Mouse (Mus musculus) forebrain, embryonic 10.5 days (tissue): ENCODE data around the gene Pld1. TPM values are rescaled to one million over a fixed set of nuclear protein-coding genes. Genes with fewer than 3 reads are reported as not detected.
A peak's percentile ranks its signal among the peaks of the same experiment; 100 is the strongest.

Experiments used
- DNase-seq: peaks from one replicate; pipeline ENCODE4 v3.0.0-alpha.2; 2017; ENCODE audit warnings: low spot score; ENCODE audit errors: extremely low spot score
- H3K27ac ChIP-seq: fragments of 300-500 bp; sonication (generic); 2 replicates; pipeline ENCODE4 v1.5.1; 2016; ENCODE audit warnings: mild to moderate bottlenecking
- H3K27me3 ChIP-seq: fragments of 300-500 bp; sonication (generic); 2 replicates; pipeline ENCODE4 v1.6.1; 2016; ENCODE audit warnings: mild to moderate bottlenecking; ENCODE audit not compliant: poor library complexity, severe bottlenecking
- H3K36me3 ChIP-seq: fragments of 300-500 bp; sonication (generic); replicated peaks from 2 replicates; pipeline ENCODE4 v1.6.1; 2016; ENCODE audit warnings: mild to moderate bottlenecking, moderate library complexity
- H3K4me1 ChIP-seq: fragments of 300-500 bp; sonication (generic); 2 replicates; pipeline ENCODE4 v1.6.1; 2016
- H3K4me3 ChIP-seq: fragments of 300-500 bp; sonication (generic); 2 replicates; pipeline ENCODE4 v1.5.1; 2016; ENCODE audit warnings: mild to moderate bottlenecking, moderate library complexity
- H3K9me3 ChIP-seq: fragments of 300-500 bp; sonication (generic); 2 replicates; pipeline ENCODE4 v1.6.1; 2016; ENCODE audit warnings: mild to moderate bottlenecking, moderate library complexity
- WGBS: fragments of 180-500 bp; shearing (Covaris S2); methylation state at CpG from one replicate; pipeline ENCODE4 v1.1.7; 2016; 5-methylcytosine and 5-hydroxymethylcytosine counted together
- polyA plus RNA-seq: library from polyadenylated mRNA; unstranded; fragments of >200 nt; fragmentation: Nextera tagmentation; extraction: Ambion mirVana; gene quantifications from 2 replicates; pipeline ENCODE4 v1.2.1, GENCODE M21; 2016

Pld1 gene
- polyA plus RNA-seq = 1.7 and 1.8 TPM in 2 replicates

DNA sequence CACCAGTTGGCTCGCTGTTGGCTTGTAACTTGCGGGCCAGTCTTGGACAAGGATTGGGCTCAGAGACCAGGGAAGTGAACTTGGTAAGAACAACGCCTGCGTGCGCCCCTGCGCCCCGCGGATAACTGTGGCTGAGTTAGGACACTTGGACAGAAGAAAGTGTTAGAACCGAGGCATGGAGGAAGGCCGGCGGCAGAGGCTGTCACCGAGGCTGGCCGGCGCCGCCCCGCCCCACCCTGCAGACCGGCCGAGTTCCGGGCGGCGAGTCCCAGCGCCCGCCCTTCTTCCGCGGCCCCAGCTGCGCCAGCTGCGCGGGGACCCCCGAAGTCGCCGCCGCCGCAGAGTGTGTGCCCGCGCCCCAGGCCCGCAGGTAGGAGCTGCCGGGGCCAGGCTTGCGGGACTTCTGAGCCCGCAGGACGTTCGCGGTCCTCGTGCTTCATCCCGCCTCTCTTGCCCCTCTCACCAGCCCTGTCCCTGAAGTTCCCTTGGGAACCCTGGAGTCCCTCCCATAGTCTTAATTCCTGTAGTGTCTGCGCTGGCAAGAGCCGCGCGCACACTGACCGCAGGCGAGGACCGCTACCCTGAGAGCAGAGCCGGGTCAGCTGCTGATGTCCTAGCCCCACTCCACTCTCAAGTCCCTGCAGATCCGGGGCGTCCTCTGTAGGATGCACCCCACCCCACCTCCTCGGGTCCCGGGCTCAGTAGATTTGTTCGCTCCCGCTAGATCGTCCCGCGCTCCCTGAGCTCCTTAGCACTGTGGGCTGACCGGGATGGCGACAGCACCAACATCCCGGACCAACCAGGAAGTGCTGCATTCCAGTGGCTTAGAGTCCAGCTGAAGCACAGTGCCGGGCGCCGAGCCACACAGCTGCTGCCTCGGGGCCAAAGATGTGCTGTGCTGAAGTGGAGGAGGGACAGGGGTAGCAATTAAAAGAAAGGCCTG lies at the start of gene Pld1:
Gene Pld1, plus strand, starts transcription at position 315 of the 943 bp plus-strand sequence.
- H3K27ac ChIP-seq = peak within 1 kb of the TSS; percentile 86
- peaks cover 21% of the 10 kb centered on the region for H3K4me1 ChIP-seq
- under 1% methylated on average over 68 of the region's 68 CpGs for WGBS
- peaks cover 39% of the 10 kb centered on the region for H3K27me3 ChIP-seq
- H3K9me3 ChIP-seq = no peaks in the 10 kb centered on the region
- peak; percentile 59 for DNase-seq
- H3K4me3 ChIP-seq = peak within 1 kb of the TSS; percentile 76
- H3K36me3 ChIP-seq = no peaks in the 10 kb centered on the region

DNA sequence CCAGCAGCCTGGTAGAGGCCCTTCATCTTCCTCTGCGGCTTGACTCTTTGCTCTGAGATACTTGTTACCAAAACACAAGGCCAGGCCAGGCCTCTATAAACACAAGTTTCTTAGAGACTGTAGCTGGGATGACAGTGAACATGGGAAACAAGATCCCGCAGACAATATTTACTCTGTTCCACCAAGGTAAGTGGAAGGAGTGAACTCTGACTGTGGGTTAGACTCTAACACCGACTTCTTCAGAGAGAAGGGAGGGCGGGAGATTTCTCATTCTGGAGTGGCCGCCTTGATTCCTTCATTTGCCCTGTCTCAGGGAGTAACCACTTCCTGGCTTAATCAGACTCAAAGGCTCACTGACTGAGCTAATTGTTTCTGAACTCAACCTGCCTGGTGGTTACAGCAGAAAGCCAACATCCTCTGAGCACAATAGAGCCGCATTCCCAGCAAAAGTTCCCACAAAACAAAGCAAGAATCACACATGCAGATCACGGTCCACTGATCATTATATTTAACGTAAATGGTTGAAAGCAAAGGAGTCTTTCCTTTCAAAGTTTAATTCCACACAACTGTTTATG lies 42.1 kb upstream of the Pld1 start, which contains the start of gene Tmem212:
Gene Tmem212, minus strand, starts transcription at position 51 of the 575 bp plus-strand sequence.
- H3K4me1 ChIP-seq = peaks cover 21% of the 10 kb centered on the region
- 68% methylated on average over 8 of the region's 8 CpGs for WGBS
- DNase-seq = no peak
- H3K27ac ChIP-seq = 0 out of 2 replicates have a peak within 1 kb of the TSS, but pooled peaks have one; percentile 30
- no peaks in the 10 kb centered on the region for H3K27me3 ChIP-seq
- H3K36me3 ChIP-seq = no peaks in the 10 kb centered on the region
- H3K4me3 ChIP-seq = no peak within 1 kb of the TSS
- no peaks in the 10 kb centered on the region for H3K9me3 ChIP-seq

GRCm38 (mm10) chr3:27898178-27898577 lies 40.3 kb upstream of the Pld1 start:
- Histone ChIP-seq H3K36me3 (no peaks in the 10 kb centered on the region), H3K27me3 (no peaks in the 10 kb centered on the region), H3K4me1 (peaks cover 19% of the 10 kb centered on the region), H3K4me3 (no peak overlapping the region), H3K9me3 (no peaks in the 10 kb centered on the region), H3K27ac (no peak overlapping the region)
- no peak for DNase-seq
- WGBS = 85% methylated on average over 10 of the region's 10 CpGs

DNA sequence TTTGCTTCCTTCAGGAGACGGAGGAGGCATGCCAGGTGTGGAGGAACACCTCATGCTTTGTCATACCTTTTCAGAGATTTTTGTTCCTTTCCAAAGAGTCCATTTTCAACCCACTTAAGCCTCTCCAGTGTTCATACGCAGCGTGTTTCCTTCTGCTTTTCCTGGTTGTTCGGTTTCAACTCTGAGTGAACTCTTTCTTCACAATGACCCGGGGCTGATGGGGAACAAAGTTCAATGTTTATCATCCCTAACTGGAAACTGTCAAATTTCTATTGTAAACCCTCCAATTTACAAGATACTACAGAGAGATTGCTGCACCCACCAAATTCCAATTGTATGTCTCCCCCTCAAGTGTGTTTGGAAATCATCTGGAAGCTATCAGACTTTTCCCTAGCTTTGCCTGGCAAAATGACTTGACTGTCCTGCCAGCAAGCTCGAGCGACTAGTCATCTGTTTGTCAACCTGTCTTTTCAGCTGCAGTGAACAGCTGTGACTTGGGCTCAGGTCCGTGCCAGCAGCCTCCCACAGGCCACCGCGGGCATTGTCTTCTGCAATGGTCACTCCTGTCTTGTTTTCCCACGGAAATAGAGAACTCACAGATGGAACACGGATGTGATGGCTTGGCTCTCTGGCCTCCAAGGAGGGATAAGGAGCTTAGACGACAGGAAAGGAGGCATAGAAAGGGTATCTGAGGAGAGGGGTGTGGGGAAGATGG lies 39.3 kb upstream of the Pld1 start:
- no peak overlapping the region for H3K27ac ChIP-seq
- DNase-seq = no peak
- no peaks in the 10 kb centered on the region for H3K36me3 ChIP-seq
- peaks cover 19% of the 10 kb centered on the region for H3K4me1 ChIP-seq
- H3K27me3 ChIP-seq = no peaks in the 10 kb centered on the region
- no peak overlapping the region for H3K4me3 ChIP-seq
- 78% methylated on average over 13 of the region's 13 CpGs for WGBS
- no peaks in the 10 kb centered on the region for H3K9me3 ChIP-seq

DNA sequence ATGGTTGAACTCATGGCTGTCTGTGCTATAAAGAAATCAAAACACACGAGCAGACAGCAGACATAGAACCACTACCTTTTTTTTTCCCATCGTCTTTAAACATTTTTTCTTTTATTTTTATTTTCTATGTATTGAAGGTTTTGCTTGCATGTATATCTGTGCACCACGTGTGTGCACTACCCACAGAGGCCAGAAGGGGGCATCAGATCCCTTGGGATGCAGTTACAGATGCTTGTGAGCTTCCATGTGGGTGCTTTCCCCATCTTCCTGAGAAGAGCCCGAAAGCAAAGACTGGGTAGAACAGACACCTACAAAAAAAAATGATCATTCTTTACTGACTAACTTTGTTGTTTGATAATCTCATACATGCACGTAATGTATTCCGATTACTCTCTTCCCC lies 36.6 kb upstream of the Pld1 start:
- no peak for DNase-seq
- Histone ChIP-seq H3K4me1 (peaks cover 16% of the 10 kb centered on the region), H3K4me3 (no peak overlapping the region), H3K27ac (no peak overlapping the region), H3K27me3 (no peaks in the 10 kb centered on the region), H3K9me3 (no peaks in the 10 kb centered on the region), H3K36me3 (no peaks in the 10 kb centered on the region)
- WGBS = 89% methylated on average over 6 of the region's 6 CpGs

- H3K4me3 ChIP-seq = no peak overlapping the region
- H3K27ac ChIP-seq = no peak overlapping the region
- no peaks in the 10 kb centered on the region for H3K9me3 ChIP-seq
- WGBS = 74% methylated on average over 13 of the region's 13 CpGs
- no peaks in the 10 kb centered on the region for H3K27me3 ChIP-seq
- H3K36me3 ChIP-seq = no peaks in the 10 kb centered on the region
- no peak for DNase-seq
- H3K4me1 ChIP-seq = peaks cover 5% of the 10 kb centered on the region; the same call in 1 of the 2 replicates
Measured at GRCm38 (mm10) chr3:27904659-27905330, 33.7 kb upstream of the Pld1 start.

DNA sequence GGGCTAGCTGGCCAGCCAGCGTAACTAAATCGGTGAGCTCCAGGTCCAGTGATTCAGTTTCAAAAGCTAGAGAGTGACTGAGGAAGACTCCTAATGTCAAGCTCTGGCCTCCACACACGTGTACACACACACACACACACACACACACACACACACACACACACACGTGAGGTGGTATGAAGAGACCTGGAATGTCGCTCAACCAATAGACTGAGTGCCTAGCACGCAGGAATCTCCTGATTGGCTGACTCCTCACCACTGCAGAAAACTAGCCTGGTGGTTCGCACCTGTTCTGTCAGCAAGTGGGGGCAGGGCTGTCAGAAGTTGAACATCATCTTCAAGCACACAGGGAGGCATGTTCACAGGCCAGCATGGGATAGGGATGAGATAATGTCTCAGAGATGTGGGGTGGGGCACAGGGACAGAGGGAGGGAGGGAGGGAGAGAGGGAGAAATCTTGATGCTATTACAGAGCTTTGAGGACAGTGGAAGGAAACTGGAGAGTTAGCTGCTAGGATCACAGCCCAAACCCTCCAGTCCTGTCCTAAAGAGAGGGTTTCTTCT lies 31.8 kb upstream of the Pld1 start:
- Histone ChIP-seq H3K4me1 (peaks cover 5% of the 10 kb centered on the region; the same call in 1 of the 2 replicates), H3K27ac (no peak overlapping the region), H3K4me3 (no peak overlapping the region), H3K9me3 (no peaks in the 10 kb centered on the region), H3K36me3 (no peaks in the 10 kb centered on the region), H3K27me3 (no peaks in the 10 kb centered on the region)
- DNase-seq = no peak
- WGBS = 78% methylated on average over 7 of the region's 7 CpGs

GRCm38 (mm10) chr3:27907301-27907700 lies 31.2 kb upstream of the Pld1 start:
- H3K27me3 ChIP-seq = no peaks in the 10 kb centered on the region
- H3K4me1 ChIP-seq = peaks cover 5% of the 10 kb centered on the region; the same call in 1 of the 2 replicates
- H3K27ac ChIP-seq = no peak overlapping the region
- no peaks in the 10 kb centered on the region for H3K36me3 ChIP-seq
- no peak overlapping the region for H3K4me3 ChIP-seq
- no peaks in the 10 kb centered on the region for H3K9me3 ChIP-seq
- 75% methylated on average over 2 of the region's 2 CpGs for WGBS
- DNase-seq = no peak

DNA sequence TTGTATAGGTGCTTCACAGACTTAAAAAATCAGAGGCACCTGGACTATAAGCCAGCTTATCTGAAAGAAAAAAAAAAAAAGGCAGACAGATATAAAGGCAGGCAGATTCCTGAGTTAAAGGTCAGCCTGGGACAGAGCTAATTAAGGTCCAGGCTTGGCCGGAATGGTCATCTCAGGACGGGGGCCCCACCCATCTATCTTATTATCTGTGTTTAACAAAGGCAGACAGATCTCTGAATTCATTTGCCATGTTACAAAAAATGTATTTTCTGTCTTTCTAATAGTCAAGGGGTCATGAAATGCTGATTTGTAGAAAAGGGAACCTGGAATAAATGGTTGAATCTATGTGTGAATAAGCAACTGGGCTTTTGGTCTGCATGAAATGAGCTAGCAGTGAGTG lies 30.2 kb upstream of the Pld1 start:
- H3K4me3 ChIP-seq = no peak overlapping the region
- 88% methylated on average over 2 of the region's 2 CpGs for WGBS

GRCm38 (mm10) chr3:27909016-27909415 lies 29.5 kb upstream of the Pld1 start:
- Histone ChIP-seq H3K9me3 (no peaks in the 10 kb centered on the region), H3K27me3 (no peaks in the 10 kb centered on the region), H3K4me3 (no peak overlapping the region), H3K4me1 (peaks cover 5% of the 10 kb centered on the region; the same call in 1 of the 2 replicates), H3K27ac (no peak overlapping the region), H3K36me3 (no peaks in the 10 kb centered on the region)
- DNase-seq = no peak
- WGBS = 96% methylated on average over 3 of the region's 3 CpGs

More for the DNA sequence above, 30.2 kb upstream of the Pld1 start:
- Histone ChIP-seq H3K36me3 (no peaks in the 10 kb centered on the region), H3K4me1 (peaks cover 5% of the 10 kb centered on the region; the same call in 1 of the 2 replicates), H3K27me3 (no peaks in the 10 kb centered on the region), H3K9me3 (no peaks in the 10 kb centered on the region), H3K27ac (no peak overlapping the region)
- DNase-seq = no peak

- 85% methylated on average over 14 of the region's 14 CpGs for WGBS
- H3K27me3 ChIP-seq = no peaks in the 10 kb centered on the region
- H3K36me3 ChIP-seq = no peaks in the 10 kb centered on the region
- peaks cover 6% of the 10 kb centered on the region for H3K9me3 ChIP-seq
- no peak overlapping the region for H3K4me3 ChIP-seq
- H3K27ac ChIP-seq = no peak overlapping the region
- no peaks in the 10 kb centered on the region for H3K4me1 ChIP-seq
- no peak for DNase-seq
Measured at GRCm38 (mm10) chr3:27918656-27919436, 19.6 kb upstream of the Pld1 start.
